Mouse (Mus musculus) heart, adult 18-20 months (tissue): Measurements from ENCODE around the gene Ackr1. TPM values are rescaled to one million over a fixed set of nuclear protein-coding genes. Genes with fewer than 3 reads are reported as not detected.
"Not testable (repeated sequence)": the region's sequence is repeated elsewhere in the genome, so short reads cannot be mapped to it uniquely, and the experiment has no call there.

Source experiments
- DNase-seq, 2 experiments: peaks; one replicate each; pipeline ENCODE4 v3.0.0; 2021 to 2022; ENCODE audit warnings: mixed read lengths in 1 of 2
- total RNA-seq, 2 experiments: library from RNA; stranded (reverse); gene quantifications; 2 replicates each; pipeline ENCODE4 v1.2.3; 2021

Ackr1 gene
- total RNA-seq, 2 experiments from 2014 or later: 0.30 to 1.0 TPM

- DNase-seq: no peak
These were observed 15.6 kb upstream of the Ackr1 start for GRCm38 (mm10) chr1:173349192-173349591.

GRCm38 (mm10) chr1:173348527-173348926 lies 15.0 kb upstream of the Ackr1 start:
- peak in 1 of 2 experiments; percentile 16 for DNase-seq

GRCm38 (mm10) chr1:173345112-173345511 lies 11.6 kb upstream of the Ackr1 start:
- DNase-seq: no peak

GRCm38 (mm10) chr1:173343934-173344333 lies 10.4 kb upstream of the Ackr1 start:
- DNase-seq: no peak

- no peak for DNase-seq
These were observed 8.9 kb upstream of the Ackr1 start for GRCm38 (mm10) chr1:173342425-173342824.

GRCm38 (mm10) chr1:173339543-173339942 lies 6.0 kb upstream of the Ackr1 start:
- DNase-seq: peak; percentile 28 to 79

- no peak for DNase-seq
These were observed 3.5 kb upstream of the Ackr1 start for GRCm38 (mm10) chr1:173337008-173337407.

GRCm38 (mm10) chr1:173335903-173336302 lies 2.4 kb upstream of the Ackr1 start:
- no peak for DNase-seq

GRCm38 (mm10) chr1:173332418-173332817 lies 1.1 kb downstream of the Ackr1 start:
- DNase-seq: no peak

GRCm38 (mm10) chr1:173329743-173330142 lies 3.8 kb downstream of the Ackr1 start:
- DNase-seq: no peak

GRCm38 (mm10) chr1:173329185-173329584 lies 4.4 kb downstream of the Ackr1 start:
- no peak for DNase-seq

GRCm38 (mm10) chr1:173328446-173328845 lies 5.1 kb downstream of the Ackr1 start:
- no peak for DNase-seq

GRCm38 (mm10) chr1:173326552-173326951 lies 7.0 kb downstream of the Ackr1 start:
- DNase-seq: no peak

GRCm38 (mm10) chr1:173325395-173325794 lies 8.2 kb downstream of the Ackr1 start:
- no peak for DNase-seq

- DNase-seq: no peak
These were observed 8.6 kb downstream of the Ackr1 start for GRCm38 (mm10) chr1:173324961-173325360.

GRCm38 (mm10) chr1:173323839-173324585 lies 9.5 kb downstream of the Ackr1 start:
- DNase-seq: peak; percentile 14 to 51

GRCm38 (mm10) chr1:173322249-173322627 lies 11.3 kb downstream of the Ackr1 start:
- DNase-seq: no peak

- no peak for DNase-seq
These were observed 11.8 kb downstream of the Ackr1 start for GRCm38 (mm10) chr1:173321593-173322248.

- no peak for DNase-seq
These were observed 15.5 kb downstream of the Ackr1 start for GRCm38 (mm10) chr1:173317925-173318477.

GRCm38 (mm10) chr1:173315725-173316124 lies 17.8 kb downstream of the Ackr1 start:
- no peak for DNase-seq

GRCm38 (mm10) chr1:173313535-173314050 lies 20.0 kb downstream of the Ackr1 start:
- not testable (repeated sequence) for DNase-seq

- DNase-seq: not testable (repeated sequence)
These were observed 30.8 kb downstream of the Ackr1 start for GRCm38 (mm10) chr1:173302795-173303194.
